Mouse (Mus musculus) embryonic facial prominence, embryonic 14.5 days (tissue): ENCODE data around the gene Pf4. TPM values are rescaled to one million over a fixed set of nuclear protein-coding genes. Genes with fewer than 3 reads are reported as not detected.

Experiments
- ATAC-seq: fragments of 200-750 bp; cut with Nextera tagmentation; 2 replicates; pipeline ENCODE4 v1.8.0; 2017; ENCODE audit warnings: low read depth, moderate number of reproducible peaks, moderate TSS enrichment
- DNase-seq: peaks from one replicate; pipeline ENCODE4 v3.0.0-alpha.2; 2015; ENCODE audit warnings: low spot score
- H3K27ac ChIP-seq: fragments of 300-500 bp; sonication (generic); replicated peaks from 2 replicates; pipeline ENCODE4 v1.5.1; 2014; ENCODE audit warnings: low read depth, mild to moderate bottlenecking, low read length, moderate library complexity
- H3K27me3 ChIP-seq: fragments of 300-500 bp; sonication (generic); replicated peaks from 2 replicates; pipeline ENCODE4 v1.6.1; 2014; ENCODE audit warnings: low read length; ENCODE audit not compliant: control insufficient read depth, insufficient read depth
- H3K36me3 ChIP-seq: fragments of 300-500 bp; sonication (generic); 2 replicates; pipeline ENCODE4 v1.6.1; 2014; ENCODE audit warnings: low read length, mixed read lengths; ENCODE audit not compliant: control insufficient read depth, insufficient read depth
- H3K4me1 ChIP-seq: fragments of 300-500 bp; sonication (generic); 2 replicates; pipeline ENCODE4 v1.6.1; 2014; ENCODE audit warnings: antibody characterized with exemption, low read length; ENCODE audit not compliant: control insufficient read depth, insufficient read depth
- H3K4me2 ChIP-seq: fragments of 300-500 bp; sonication (generic); 2 replicates; pipeline ENCODE4 v1.6.1; 2014; ENCODE audit warnings: low read depth, mild to moderate bottlenecking, low read length, moderate library complexity, mixed read lengths
- H3K4me3 ChIP-seq: fragments of 300-500 bp; sonication (generic); 2 replicates; pipeline ENCODE4 v1.5.1; 2014; ENCODE audit warnings: low read depth, mild to moderate bottlenecking, low read length
- H3K9ac ChIP-seq: fragments of 300-500 bp; sonication (generic); 2 replicates; pipeline ENCODE4 v1.6.1; 2014; ENCODE audit warnings: low read depth, mild to moderate bottlenecking, low read length, moderate library complexity, mixed read lengths
- H3K9me3 ChIP-seq: fragments of 300-500 bp; sonication (generic); 2 replicates; pipeline ENCODE4 v1.6.1; 2016; ENCODE audit warnings: low read length; ENCODE audit not compliant: control insufficient read depth
- WGBS: fragments of 180-500 bp; shearing (Covaris S2); extraction: QIAGEN DNeasy Blood & Tissue Kit; methylation state at CpG from one replicate; pipeline ENCODE4 v1.1.7; 2014; 5-methylcytosine and 5-hydroxymethylcytosine counted together
- polyA plus RNA-seq: library from polyadenylated mRNA; unstranded; fragments of >200 nt; fragmentation: Nextera tagmentation; extraction: Ambion mirVana; gene quantifications from 2 replicates; pipeline ENCODE4 v1.2.1, GENCODE M21; 2014

Pf4 gene
- polyA plus RNA-seq, 1 experiment from 2014 or later: 125 TPM

DNA sequence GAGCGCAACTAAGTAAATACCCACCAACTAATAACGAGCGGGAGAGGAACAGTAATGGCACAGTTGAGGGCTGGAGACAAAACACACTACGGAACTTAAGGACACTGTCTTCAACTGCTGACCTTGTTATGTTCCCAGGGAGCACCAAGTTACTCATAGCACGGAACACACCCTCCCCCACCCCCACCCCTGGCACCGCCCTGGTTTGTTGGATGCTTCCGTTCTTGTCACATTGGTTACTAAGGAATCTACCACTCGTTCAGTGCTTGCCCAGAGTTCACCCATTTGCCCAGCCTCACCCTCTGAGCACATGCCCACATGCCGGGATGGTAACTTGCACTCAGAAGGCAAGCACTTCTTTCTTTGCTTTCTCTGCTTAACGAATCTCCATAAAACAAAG, 5.4 kb downstream of the Pf4 start:
- no peak for DNase-seq
- no peaks in the 10 kb centered on the region; the same call in 1 of the 2 replicates for H3K27me3 ChIP-seq
- no peak overlapping the region for H3K4me2 ChIP-seq
- H3K27ac ChIP-seq: no peak overlapping the region
- no peaks in the 10 kb centered on the region; the same call in 1 of the 2 replicates for H3K4me1 ChIP-seq
- no peak overlapping the region for H3K9ac ChIP-seq
- no peak for ATAC-seq
- H3K4me3 ChIP-seq: no peak overlapping the region
- H3K9me3 ChIP-seq: no peaks in the 10 kb centered on the region
- 85% methylated on average over 10 of the region's 10 CpGs for WGBS
- H3K36me3 ChIP-seq: no peaks in the 10 kb centered on the region

DNA sequence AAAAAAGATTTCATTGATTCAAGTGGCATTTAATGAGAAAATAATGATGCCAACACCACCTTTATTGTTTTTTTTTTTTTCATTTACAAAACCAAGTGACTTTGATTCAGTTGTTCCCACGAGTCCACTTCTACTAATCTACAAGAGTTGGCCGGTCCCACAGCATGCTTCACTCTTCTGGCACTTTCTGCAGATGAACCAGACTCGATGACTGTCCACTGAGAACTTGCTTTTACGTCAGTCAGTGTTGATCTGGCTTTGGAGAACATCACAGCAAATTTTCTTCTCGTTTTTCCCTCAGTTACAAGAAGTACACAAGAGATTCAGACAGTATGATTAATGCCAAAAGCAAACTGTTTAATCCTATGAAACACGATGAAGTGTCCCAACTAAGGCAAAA, 6.6 kb downstream of the Pf4 start:
- ATAC-seq (no peak), DNase-seq (no peak)
- Histone ChIP-seq H3K4me1 (no peaks in the 10 kb centered on the region; the same call in 1 of the 2 replicates), H3K9me3 (no peaks in the 10 kb centered on the region), H3K27me3 (no peaks in the 10 kb centered on the region; the same call in 1 of the 2 replicates), H3K9ac (no peak overlapping the region), H3K4me2 (no peak overlapping the region), H3K36me3 (no peaks in the 10 kb centered on the region), H3K4me3 (no peak overlapping the region), H3K27ac (no peak overlapping the region)
- 80% methylated on average over 6 of the region's 6 CpGs for WGBS

DNA sequence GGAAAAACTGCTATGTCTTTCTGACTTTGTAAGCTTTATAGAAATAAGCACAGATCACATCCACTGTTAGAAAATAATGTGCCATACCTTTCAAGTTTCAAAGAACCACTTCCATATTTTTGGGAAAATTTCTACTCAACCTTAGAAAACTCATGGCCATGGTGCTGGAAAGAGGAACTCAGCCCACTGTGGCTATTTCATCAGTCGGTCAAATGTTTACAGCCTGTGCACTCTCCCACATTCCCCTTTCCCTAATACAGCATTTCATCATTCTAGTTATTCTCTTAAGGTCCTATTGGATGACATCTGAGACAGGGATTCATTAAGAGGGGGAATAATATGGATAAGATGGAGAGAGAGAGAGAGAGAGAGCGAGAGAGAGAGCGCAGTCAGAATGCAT, 11.5 kb downstream of the Pf4 start:
- H3K4me1 ChIP-seq: no peaks in the 10 kb centered on the region
- no peaks in the 10 kb centered on the region for H3K36me3 ChIP-seq
- H3K4me3 ChIP-seq: no peak overlapping the region
- ATAC-seq (no peak), DNase-seq (no peak)
- no peaks in the 10 kb centered on the region for H3K9me3 ChIP-seq
- no peak overlapping the region for H3K4me2 ChIP-seq
- WGBS: 78% methylated on average over 3 of the region's 3 CpGs
- no peak overlapping the region for H3K9ac ChIP-seq
- no peak overlapping the region for H3K27ac ChIP-seq
- no peaks in the 10 kb centered on the region for H3K27me3 ChIP-seq

DNA sequence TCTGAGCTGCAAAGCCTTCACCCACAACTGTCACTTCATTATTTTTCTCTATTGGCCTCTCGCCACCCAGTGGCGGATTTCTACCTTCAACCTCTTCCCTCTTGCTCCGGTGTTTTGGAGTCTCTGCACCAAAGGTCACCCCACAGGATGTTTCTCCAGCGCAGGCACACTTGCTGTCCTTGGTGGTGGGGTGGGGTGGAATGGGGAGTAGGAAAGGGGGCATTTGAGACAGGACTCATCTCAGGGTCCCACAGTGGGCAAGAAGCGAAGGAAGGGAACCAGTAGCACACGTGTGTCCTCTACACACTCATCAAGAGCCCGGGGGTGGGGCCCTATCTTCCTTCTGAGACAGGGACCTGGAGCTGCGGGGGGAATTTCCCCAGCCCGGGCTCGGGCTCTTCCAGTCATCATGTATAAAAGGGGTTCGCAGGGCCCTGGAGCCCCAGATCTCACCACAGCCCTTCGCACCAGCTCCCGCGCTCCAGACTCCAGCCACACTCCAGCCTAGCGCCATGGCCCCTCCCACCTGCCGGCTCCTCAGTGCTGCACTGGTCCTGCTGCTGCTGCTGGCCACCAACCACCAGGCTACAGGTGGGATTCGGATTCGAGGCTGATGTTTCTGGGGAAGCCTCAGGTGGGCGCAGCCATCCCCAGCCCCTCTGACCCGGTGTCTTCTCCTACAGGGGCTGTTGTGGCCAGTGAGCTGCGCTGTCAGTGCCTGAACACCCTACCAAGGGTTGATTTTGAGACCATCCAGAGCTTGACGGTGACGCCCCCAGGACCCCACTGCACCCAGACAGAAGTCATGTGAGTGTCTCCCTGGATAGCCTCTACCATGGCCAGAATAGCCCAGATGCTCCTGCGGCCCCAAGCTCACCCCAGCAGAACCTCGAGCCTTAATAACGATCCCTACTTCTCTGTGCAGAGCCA, 13.7 kb downstream of the Pf4 start, which contains the start of gene Cxcl3:
Gene Cxcl3 (plus strand): TSS at position 445 of the 930 bp plus-strand sequence.
- ATAC-seq (peak; percentile 84), DNase-seq (peak; percentile 54)
- H3K27ac ChIP-seq: no peak within 1 kb of the TSS
- no peak within 1 kb of the TSS for H3K9ac ChIP-seq
- WGBS: 18% methylated on average over 19 of the region's 26 CpGs
- no peaks in the 10 kb centered on the region; the same call in 1 of the 2 replicates for H3K4me1 ChIP-seq
- peak within 1 kb of the TSS; percentile 60 for H3K4me2 ChIP-seq
- H3K27me3 ChIP-seq: no peaks in the 10 kb centered on the region
- H3K9me3 ChIP-seq: no peaks in the 10 kb centered on the region
- peak within 1 kb of the TSS; percentile 24 for H3K4me3 ChIP-seq
- no peaks in the 10 kb centered on the region for H3K36me3 ChIP-seq

DNA sequence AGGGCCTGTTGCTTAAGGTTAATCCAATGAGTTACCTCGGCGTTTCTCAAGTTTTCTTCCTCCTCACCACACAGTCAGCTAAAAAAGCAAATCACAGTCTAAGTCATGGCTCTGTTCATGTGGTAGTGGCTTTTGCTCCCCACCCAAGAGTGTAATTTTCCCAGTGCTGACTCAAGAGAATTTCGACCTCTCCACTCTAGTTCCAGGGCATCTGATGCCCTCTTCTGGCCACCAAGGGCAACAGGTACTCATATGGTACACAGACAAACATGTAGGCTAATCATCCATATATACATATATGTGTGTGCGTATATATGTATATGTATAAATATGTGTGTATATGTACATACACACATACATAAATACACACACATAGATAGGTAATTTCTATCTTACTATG, 15.9 kb downstream of the Pf4 start:
- DNase-seq (no peak), ATAC-seq (no peak)
- Histone ChIP-seq H3K4me2 (no peak overlapping the region), H3K27me3 (no peaks in the 10 kb centered on the region), H3K4me3 (no peak overlapping the region), H3K27ac (no peak overlapping the region), H3K9ac (no peak overlapping the region), H3K4me1 (no peaks in the 10 kb centered on the region; the same call in 1 of the 2 replicates), H3K36me3 (no peaks in the 10 kb centered on the region), H3K9me3 (no peaks in the 10 kb centered on the region)
- 67% methylated on average over 4 of the region's 4 CpGs for WGBS

DNA sequence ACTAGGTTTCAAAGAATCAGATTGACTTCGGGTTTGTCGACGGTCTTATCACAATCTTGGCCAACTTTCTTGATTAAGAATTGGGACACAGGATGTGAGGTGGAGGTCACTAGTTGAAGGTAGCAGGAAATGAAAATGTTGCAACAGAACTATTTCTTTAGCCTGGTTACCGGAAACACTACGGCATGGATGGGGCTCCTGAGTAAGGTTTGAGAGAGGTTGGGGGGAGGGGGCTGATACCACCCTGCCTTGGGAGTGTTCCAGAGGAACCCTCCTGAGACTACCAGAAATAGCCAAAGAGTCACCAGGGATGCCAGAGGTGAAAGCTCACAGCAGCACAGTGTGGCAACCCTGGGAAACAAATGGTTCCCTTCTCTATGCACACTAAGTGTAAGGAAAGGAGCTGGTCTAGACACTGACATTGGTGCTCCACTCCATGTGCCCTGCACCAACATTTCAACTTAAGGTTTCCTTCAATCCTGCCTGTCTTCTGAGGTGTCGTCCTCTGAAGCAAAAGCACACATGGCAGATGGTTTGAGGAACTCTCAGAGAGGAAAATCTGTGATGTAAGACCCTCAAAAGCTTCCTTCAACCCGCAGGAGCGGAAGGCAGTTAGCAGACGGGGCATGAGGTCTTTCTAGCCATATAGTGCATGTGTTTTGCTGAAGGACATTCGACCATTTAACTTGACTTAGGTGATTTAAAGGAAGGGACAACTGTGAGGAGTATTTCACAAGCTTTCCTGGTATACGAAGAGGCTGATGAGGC, 17.3 kb downstream of the Pf4 start:
- WGBS: 70% methylated on average over 11 of the region's 11 CpGs
- Histone ChIP-seq H3K9ac (no peak overlapping the region), H3K4me1 (no peaks in the 10 kb centered on the region; the same call in 1 of the 2 replicates), H3K9me3 (no peaks in the 10 kb centered on the region), H3K27ac (no peak overlapping the region), H3K4me2 (no peak overlapping the region), H3K36me3 (no peaks in the 10 kb centered on the region), H3K27me3 (no peaks in the 10 kb centered on the region), H3K4me3 (no peak overlapping the region)
- DNase-seq: no peak
- no peak for ATAC-seq

DNA sequence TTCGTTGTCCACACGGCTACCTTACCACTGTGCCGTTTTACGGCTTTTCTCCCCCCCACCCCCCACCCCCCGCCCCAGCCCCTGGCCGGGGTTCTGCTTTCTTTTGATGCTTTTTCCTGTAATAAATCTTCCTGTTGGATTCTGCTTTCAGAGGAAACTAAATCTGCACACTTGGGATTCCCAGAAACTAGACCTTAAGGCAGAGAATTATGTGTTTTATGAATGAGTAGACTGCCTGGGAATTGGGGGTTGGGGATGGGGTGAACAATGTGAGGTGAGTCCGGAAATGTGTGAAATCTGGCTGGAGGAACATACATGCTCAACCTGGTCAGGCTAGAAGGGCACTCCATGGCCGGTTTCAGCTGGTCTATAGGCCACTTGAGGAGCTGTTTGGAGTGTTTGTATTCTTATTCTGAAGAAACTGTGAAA, 17.9 kb downstream of the Pf4 start:
- DNase-seq (no peak), ATAC-seq (no peak)
- Histone ChIP-seq H3K27me3 (no peaks in the 10 kb centered on the region), H3K36me3 (no peaks in the 10 kb centered on the region), H3K4me1 (no peaks in the 10 kb centered on the region; the same call in 1 of the 2 replicates), H3K9ac (no peak overlapping the region), H3K9me3 (no peaks in the 10 kb centered on the region), H3K4me2 (no peak overlapping the region), H3K27ac (no peak overlapping the region), H3K4me3 (no peak overlapping the region)
- WGBS: 48% methylated on average over 8 of the region's 8 CpGs

DNA sequence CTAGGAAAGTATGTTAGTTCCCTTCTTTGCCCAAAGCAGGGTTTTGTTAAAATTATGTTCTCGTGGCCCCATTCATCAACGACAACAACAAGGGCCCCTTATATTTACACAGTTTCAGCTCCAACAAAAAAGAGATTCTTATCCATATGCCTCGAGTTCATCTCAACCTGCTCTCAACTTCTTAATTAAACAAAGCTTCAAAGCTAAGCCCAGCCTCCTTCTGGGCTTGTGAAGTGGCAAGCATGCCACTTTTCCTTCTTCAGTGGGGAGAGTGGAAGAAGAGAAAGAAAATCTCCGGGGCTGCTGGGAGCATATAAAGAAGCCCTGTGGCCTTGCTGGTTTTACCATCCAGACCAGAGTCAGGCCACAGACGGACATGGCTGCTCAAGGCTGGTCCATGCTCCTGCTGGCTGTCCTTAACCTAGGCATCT, 22.0 kb downstream of the Pf4 start, which contains the start of gene Cxcl15:
Gene Cxcl15 (plus strand): TSS at position 340 of the 431 bp plus-strand sequence.
- WGBS: 61% methylated on average over 5 of the region's 5 CpGs
- Histone ChIP-seq H3K36me3 (no peaks in the 10 kb centered on the region), H3K9me3 (no peaks in the 10 kb centered on the region), H3K4me2 (no peak within 1 kb of the TSS), H3K9ac (no peak within 1 kb of the TSS), H3K4me1 (no peaks in the 10 kb centered on the region; the same call in 1 of the 2 replicates), H3K27ac (no peak within 1 kb of the TSS), H3K27me3 (no peaks in the 10 kb centered on the region), H3K4me3 (no peak within 1 kb of the TSS)
- ATAC-seq (no peak), DNase-seq (no peak)
